Mouse (Mus musculus): ENCODE results near the gene Stmnd1.

DNA sequence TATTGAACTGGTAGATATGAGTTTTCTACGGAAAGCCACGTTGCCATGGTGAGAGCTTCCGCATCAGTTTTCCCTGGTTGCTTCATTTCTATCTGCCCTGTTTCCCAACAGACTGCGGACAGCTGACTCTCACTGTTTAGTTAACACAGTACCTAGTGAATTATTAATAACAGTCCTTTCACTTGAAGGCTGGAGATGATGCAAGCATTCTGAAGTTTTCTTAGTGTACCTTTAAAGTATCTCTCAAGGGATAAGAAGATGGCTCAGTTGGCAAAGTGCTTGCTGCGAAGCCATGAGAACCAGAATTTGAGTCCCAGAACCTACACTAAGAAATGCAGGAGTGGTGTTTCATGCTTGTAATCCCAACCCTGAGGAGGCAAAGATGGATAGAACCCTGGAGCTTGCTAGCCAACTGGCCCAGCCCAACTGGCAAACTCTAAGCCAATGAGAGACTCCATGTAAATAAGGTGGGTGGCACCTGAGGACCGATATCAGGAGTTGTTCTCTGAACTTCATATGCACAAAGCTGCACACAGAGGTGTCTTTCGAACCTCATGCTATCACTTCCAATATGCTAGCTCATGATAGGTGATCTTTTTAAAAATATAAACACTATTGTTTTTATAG, 35.7 kb upstream of the Stmnd1 start:
- TF ChIP-seq CTCF (IDR thresholded peaks at IDR 0.05; ENCODE audit: borderline replicate concordance, extremely low read depth, insufficient read depth, insufficient read length) (no peak), POLR2A (IDR thresholded peaks at IDR 0.05; ENCODE audit: borderline replicate concordance, extremely low read depth, insufficient read depth, insufficient read length, poor library complexity, severe bottlenecking) (no peak)

Measured in brain, embryonic 14.5 days (tissue).